Mouse (Mus musculus) liver, adult 2 months (tissue): ENCODE measurements around the gene Slc1a3. TPM values are rescaled to one million over a fixed set of nuclear protein-coding genes. Genes with fewer than 3 reads are reported as not detected.

Experiments
- DNase-seq: peaks from one replicate; pipeline ENCODE4 v3.0.0-alpha.2; 2011; ENCODE audit warnings: low read depth, low spot score; ENCODE audit errors: extremely low read depth
- H3K27ac ChIP-seq: fragments of 200-500 bp; replicated peaks from 2 replicates; pipeline ENCODE4 v1.5.1; 2012; ENCODE audit warnings: low read depth, mild to moderate bottlenecking, control low read depth, inconsistent platforms, low read length; ENCODE audit not compliant: insufficient read depth
- H3K27me3 ChIP-seq: fragments of 200-500 bp; 2 replicates; pipeline ENCODE4 v1.6.1; 2012; ENCODE audit warnings: mild to moderate bottlenecking, moderate library complexity, low read length, inconsistent platforms; ENCODE audit not compliant: control insufficient read depth, insufficient read depth
- H3K36me3 ChIP-seq: fragments of 200-500 bp; 2 replicates; pipeline ENCODE4 v1.6.1; 2012; ENCODE audit warnings: low read length, inconsistent platforms; ENCODE audit not compliant: control insufficient read depth, insufficient read depth
- H3K4me1 ChIP-seq: fragments of 200-500 bp; 2 replicates; pipeline ENCODE4 v1.6.1; 2011; ENCODE audit warnings: low read length; ENCODE audit not compliant: control insufficient read depth, insufficient read depth
- H3K4me3 ChIP-seq: fragments of 200-500 bp; 2 replicates; pipeline ENCODE4 v1.5.1; 2011; ENCODE audit warnings: low read depth, mild to moderate bottlenecking, control low read depth, low read length, moderate library complexity; ENCODE audit not compliant: insufficient read depth
- H3K79me2 ChIP-seq: fragments of 200-500 bp; 2 replicates; pipeline ENCODE4 v1.6.1; 2012; ENCODE audit warnings: inconsistent platforms, mild to moderate bottlenecking, low read length, moderate library complexity; ENCODE audit not compliant: control insufficient read depth, insufficient read depth
- H3K9ac ChIP-seq: fragments of 200-500 bp; 2 replicates; pipeline ENCODE4 v1.6.1; 2012; ENCODE audit warnings: low read depth, mild to moderate bottlenecking, control low read depth, inconsistent platforms, low read length
- CTCF ChIP-seq: fragments of 200-500 bp; IDR thresholded peaks from 2 replicates; pipeline ENCODE4 v1.5.1; 2011; ENCODE audit warnings: low read depth, low read length, control low read depth
- POLR2A ChIP-seq: fragments of 200-500 bp; IDR thresholded peaks from 2 replicates; pipeline ENCODE4 v1.6.1; 2011; ENCODE audit warnings: low read length, control low read depth; ENCODE audit not compliant: insufficient read depth; ENCODE audit errors: extremely low read depth
- WGBS: fragments of 180-500 bp; shearing (Covaris S2); methylation state at CpG from one replicate; pipeline ENCODE4 v1.1.7; 2018; 5-methylcytosine and 5-hydroxymethylcytosine counted together
- polyA plus RNA-seq: library from polyadenylated mRNA; depleted of rRNA; stranded (reverse); fragments of >200 nt; gene quantifications from 2 replicates; pipeline ENCODE4 v1.2.3, GENCODE M21; 2012
- total RNA-seq: library from RNA; depleted of rRNA; stranded (reverse); fragments of >200 nt; gene quantifications from 2 replicates; pipeline ENCODE4 v1.2.3, GENCODE M21; 2014

The Slc1a3 gene
- total and polyA plus RNA-seq, 2 experiments = 0.12 to 0.46 TPM

GRCm38 (mm10) chr15:8625370-8625769 lies 85.2 kb downstream of the Slc1a3 start:
- Histone ChIP-seq H3K4me1 (peaks cover 2% of the 10 kb centered on the region; the same call in 1 of the 2 replicates), H3K4me3 (no peak overlapping the region), H3K27me3 (no peaks in the 10 kb centered on the region), H3K36me3 (no peaks in the 10 kb centered on the region), H3K27ac (no peak overlapping the region), H3K79me2 (no peaks in the 10 kb centered on the region), H3K9ac (no peak overlapping the region)
- peak; percentile 63 for TF ChIP-seq CTCF
- TF ChIP-seq POLR2A = no peak
- DNase-seq = peak; percentile 24
- 40% methylated on average over 7 of the region's 7 CpGs for WGBS

DNA sequence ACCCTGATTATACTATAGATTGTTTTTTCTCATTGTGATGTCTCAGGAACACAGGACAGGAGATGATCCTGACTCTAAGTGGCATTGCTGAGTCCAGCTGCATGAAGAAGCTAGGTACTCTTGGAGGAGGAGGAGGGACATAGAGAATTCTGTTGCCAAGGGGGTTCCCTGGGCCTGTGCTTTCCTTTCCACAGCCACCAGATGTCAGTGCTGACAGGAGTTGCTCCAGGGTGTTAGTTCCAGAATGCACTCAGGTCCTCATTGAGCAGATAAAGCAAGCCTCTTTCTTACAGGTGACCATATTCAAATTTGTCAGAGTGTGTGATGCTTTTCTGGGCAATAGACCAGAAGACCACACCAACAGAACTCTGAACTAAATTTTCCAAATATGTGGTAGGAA lies 86.7 kb downstream of the Slc1a3 start:
- TF ChIP-seq CTCF (no peak), POLR2A (no peak)
- Histone ChIP-seq H3K27ac (no peak overlapping the region), H3K4me3 (no peak overlapping the region), H3K27me3 (no peaks in the 10 kb centered on the region), H3K9ac (no peak overlapping the region), H3K79me2 (no peaks in the 10 kb centered on the region), H3K36me3 (no peaks in the 10 kb centered on the region), H3K4me1 (peaks cover 2% of the 10 kb centered on the region; the same call in 1 of the 2 replicates)
- DNase-seq = no peak

DNA sequence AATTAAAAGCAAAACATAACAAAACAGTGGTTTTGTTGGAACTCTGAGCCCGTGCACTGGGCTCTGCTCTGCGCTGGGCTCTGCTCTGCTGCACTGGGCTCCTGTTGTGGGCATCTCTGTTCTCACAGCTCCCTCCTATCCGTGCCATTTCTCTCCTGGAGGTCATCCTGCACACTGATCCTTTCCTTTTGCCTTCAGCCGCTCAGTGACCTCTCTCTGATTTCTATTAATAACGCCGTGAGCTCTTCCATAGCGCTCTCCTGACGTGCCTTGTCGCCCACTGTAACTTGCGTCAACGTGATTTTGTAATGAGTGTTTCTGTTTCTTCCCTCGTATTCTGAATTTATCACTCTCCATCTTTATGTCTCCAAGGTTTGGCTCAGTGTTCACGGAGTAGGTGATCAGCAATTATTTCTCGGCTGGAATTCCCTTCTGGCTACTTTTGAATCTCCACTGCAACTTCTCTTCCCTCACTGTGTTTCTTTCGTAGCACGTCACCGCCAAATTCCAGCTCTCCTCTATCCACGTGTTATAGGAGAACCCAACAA lies 91.0 kb downstream of the Slc1a3 start:
- Histone ChIP-seq H3K4me3 (no peak overlapping the region), H3K9ac (no peak overlapping the region), H3K4me1 (no peaks in the 10 kb centered on the region), H3K27ac (no peak overlapping the region), H3K79me2 (no peaks in the 10 kb centered on the region), H3K36me3 (no peaks in the 10 kb centered on the region), H3K27me3 (no peaks in the 10 kb centered on the region)
- DNase-seq = no peak
- TF ChIP-seq CTCF (no peak), POLR2A (no peak)
- WGBS = 85% methylated on average over 18 of the region's 18 CpGs

DNA sequence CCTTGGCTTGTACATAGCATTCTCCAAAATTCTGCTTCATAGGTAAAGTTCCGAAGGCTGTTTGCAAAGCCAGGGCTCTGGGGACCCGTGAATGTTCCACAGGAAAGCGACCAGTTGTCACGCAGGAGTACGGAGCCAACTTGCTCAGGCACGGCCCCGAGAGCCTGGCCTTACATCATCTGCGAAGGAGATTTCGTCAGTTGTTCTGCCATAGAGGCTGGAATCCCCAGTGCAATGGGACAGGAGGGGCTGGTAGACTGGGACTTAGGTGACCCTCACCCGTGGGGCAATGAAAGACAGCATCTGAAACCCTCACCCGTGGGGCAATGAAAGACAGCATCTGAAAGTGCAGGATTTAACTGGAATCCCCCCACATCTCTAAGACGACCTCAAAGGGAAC lies 94.3 kb downstream of the Slc1a3 start:
- WGBS = 73% methylated on average over 12 of the region's 12 CpGs
- no peak for TF ChIP-seq POLR2A
- TF ChIP-seq CTCF = no peak
- H3K27me3 ChIP-seq = no peaks in the 10 kb centered on the region

GRCm38 (mm10) chr15:8615511-8616224 lies 94.9 kb downstream of the Slc1a3 start:
- Histone ChIP-seq H3K27me3 (no peaks in the 10 kb centered on the region), H3K36me3 (no peaks in the 10 kb centered on the region), H3K9ac (no peak overlapping the region), H3K79me2 (no peaks in the 10 kb centered on the region), H3K4me1 (no peaks in the 10 kb centered on the region), H3K27ac (no peak overlapping the region), H3K4me3 (no peak overlapping the region)
- 86% methylated on average over 11 of the region's 11 CpGs for WGBS
- TF ChIP-seq CTCF (no peak), POLR2A (no peak)
- DNase-seq = no peak

More for the DNA sequence above, 94.3 kb downstream of the Slc1a3 start:
- Histone ChIP-seq H3K79me2 (no peaks in the 10 kb centered on the region), H3K4me1 (no peaks in the 10 kb centered on the region), H3K4me3 (no peak overlapping the region), H3K27ac (no peak overlapping the region), H3K9ac (no peak overlapping the region), H3K36me3 (no peaks in the 10 kb centered on the region)
- no peak for DNase-seq

GRCm38 (mm10) chr15:8614701-8615100 lies 95.9 kb downstream of the Slc1a3 start:
- Histone ChIP-seq H3K27ac (no peak overlapping the region), H3K79me2 (no peaks in the 10 kb centered on the region), H3K9ac (no peak overlapping the region), H3K27me3 (no peaks in the 10 kb centered on the region), H3K36me3 (no peaks in the 10 kb centered on the region), H3K4me1 (no peaks in the 10 kb centered on the region), H3K4me3 (no peak overlapping the region)
- TF ChIP-seq POLR2A (no peak), CTCF (no peak)
- WGBS = 86% methylated on average over 5 of the region's 5 CpGs
- no peak for DNase-seq
